Mouse (Mus musculus) spleen, adult 2 months (tissue): ENCODE measurements at regions not wholly inside any gene's neighbourhood (a gene's known extent, or its start where the extent isn't known, plus 50 kb on each side); places are given as distances from the start of the nearest gene placed in this dataset.

Source experiments
- CTCF ChIP-seq: fragments of 200-500 bp; IDR thresholded peaks from 2 replicates; pipeline ENCODE4 v1.5.1; 2011; ENCODE audit warnings: mild to moderate bottlenecking, inconsistent platforms; ENCODE audit not compliant: insufficient read depth, insufficient read length, insufficient replicate concordance; ENCODE audit errors: extremely low read depth
- POLR2A ChIP-seq: fragments of 200-500 bp; IDR thresholded peaks from 2 replicates; pipeline ENCODE4 v1.6.1; 2011; ENCODE audit warnings: low read depth, low read length, inconsistent platforms

GRCm38 (mm10) chr6:54763669-54764068 is 53.0 kb upstream of the Znrf2 start:
- TF ChIP-seq POLR2A (no peak), CTCF (no peak)
